Mouse (Mus musculus): Measurements from ENCODE around the gene Retreg3. TPM values are rescaled to one million over a fixed set of nuclear protein-coding genes. Genes with fewer than 3 reads are reported as not detected.

Gene Retreg3
- 54.4 TPM for polyA plus RNA-seq (2014; fragmentation: Illumina TruSeq; extraction: RNeasy Lipid Tissue Mini Kit (QIAGEN cat#74804); ENCODE audit: low read depth, low replicate concordance)

DNA sequence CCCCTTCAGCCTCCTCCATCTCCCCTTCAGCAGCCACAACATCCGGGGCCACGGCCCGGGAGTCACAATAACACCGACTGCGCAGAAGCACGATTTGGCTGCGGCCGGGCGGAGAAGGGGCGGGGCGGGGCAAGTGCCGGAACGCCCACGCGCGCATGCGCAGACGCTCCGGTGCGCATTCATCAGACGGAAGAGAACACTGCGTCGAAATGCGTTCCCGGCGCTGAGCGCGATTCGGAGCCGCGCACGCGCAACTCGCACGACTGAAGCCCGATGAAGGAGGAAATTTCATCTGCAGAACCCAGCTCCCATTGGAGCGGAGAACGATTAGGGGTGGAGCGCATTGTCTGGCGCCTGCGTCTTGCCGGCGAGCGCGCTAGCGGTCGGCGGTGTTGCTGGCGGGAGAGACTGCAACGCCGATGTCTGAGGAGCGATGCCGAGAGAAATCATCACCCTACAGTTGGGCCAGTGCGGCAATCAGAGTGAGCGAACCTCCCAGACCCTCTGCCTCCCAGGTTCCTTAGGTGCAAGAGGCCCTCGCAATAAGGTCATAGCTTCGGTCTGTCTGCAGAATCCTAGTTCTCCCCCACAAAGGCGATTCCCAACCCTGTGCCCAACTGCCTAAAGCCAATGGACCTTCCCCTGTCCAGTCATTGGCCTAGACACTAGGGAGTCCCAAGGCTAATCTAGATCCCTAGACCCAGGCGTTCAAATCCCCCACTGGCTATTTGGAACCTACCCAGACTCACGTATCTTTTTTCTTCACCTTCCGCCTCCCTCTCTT lies at the start of gene Retreg3, which contains the start of gene Tubg1:
Gene Retreg3 (minus strand): TSS at position 133 of the 784 bp plus-strand sequence.
Gene Tubg1 (plus strand): TSS at position 178 of the 784 bp plus-strand sequence.

GRCm38 (mm10) chr11:101155728-101156371 lies 36.2 kb upstream of the Retreg3 start, which contains the start of gene Tubg2:
TSS of gene Tubg2 (plus strand) at chr11:101155907.

GRCm38 (mm10) chr11:101095314-101096024 lies 24.2 kb downstream of the Retreg3 start, which contains the start of gene Psmc3ip:
TSS of gene Psmc3ip (minus strand) at chr11:101095436.

GRCm38 (mm10) chr11:101086756-101087681 lies 32.7 kb downstream of the Retreg3 start, which contains the start of gene Mlx:
TSS of gene Mlx (plus strand) at chr11:101087277.

DNA sequence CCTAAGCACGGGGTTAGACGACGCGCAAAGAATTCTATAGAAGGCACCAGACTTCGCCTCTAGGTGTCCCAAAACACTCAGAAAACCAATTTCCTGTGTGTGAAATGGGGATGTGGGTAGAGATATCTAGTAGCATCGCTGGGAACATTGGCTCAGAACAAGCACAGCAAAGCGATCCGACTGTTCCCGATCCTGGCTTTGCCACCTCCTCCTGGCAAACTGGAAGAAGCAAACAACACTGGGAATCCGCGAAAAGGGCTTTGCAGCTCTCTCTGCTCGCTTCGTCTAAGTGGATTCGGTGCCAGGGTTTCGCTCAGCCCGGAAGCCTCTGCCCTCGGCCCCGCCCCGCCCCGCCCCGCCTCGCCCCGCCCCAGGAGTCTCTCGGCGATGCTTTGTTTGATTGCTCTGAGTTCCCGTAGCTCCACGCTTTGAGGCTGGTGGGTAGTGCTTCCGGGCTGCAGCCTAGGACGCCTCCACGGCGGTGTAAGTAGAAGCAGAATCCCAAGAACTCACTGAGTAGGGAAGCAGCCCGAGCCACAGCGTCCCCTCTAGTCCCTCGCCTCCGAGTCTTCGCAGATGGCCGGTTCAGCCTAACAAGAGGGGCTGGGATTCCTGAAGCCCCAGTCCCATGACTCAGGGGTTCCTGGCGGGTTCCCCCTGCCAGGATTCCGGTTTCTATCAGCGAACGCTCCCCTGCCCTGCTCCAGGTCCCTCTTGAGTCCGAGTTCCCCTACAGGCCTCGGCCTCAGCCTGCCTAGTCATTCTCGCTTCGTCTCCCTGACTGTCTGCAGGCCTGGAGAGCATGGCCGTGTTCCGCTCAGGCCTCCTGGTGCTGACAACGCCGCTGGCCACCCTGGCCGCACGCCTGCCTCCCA lies 37.2 kb downstream of the Retreg3 start, which contains the start of gene Coasy:
Gene Coasy (plus strand): TSS at position 358 of the 875 bp plus-strand sequence.

DNA sequence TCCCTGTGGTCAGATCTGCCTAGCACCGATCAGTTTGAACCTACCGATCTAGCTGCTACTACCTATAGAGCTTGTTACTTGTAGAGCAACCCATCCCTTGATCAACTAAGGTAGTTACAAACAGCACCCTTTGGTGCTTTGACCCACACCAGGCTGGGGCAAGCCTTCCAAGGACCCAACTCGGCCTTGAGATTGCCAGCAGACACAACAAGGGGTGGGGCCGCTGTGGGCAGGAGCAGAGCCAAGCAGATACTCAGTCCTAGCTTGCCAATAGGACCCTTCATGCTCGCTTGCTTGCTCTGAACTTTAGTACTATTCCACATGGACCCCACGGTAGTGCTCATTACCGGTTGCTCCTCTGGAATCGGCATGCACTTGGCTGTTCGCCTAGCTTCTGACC lies 41.6 kb downstream of the Retreg3 start, which contains the start of gene Hsd17b1:
Gene Hsd17b1 (plus strand): TSS at position 291 of the 400 bp plus-strand sequence.

DNA sequence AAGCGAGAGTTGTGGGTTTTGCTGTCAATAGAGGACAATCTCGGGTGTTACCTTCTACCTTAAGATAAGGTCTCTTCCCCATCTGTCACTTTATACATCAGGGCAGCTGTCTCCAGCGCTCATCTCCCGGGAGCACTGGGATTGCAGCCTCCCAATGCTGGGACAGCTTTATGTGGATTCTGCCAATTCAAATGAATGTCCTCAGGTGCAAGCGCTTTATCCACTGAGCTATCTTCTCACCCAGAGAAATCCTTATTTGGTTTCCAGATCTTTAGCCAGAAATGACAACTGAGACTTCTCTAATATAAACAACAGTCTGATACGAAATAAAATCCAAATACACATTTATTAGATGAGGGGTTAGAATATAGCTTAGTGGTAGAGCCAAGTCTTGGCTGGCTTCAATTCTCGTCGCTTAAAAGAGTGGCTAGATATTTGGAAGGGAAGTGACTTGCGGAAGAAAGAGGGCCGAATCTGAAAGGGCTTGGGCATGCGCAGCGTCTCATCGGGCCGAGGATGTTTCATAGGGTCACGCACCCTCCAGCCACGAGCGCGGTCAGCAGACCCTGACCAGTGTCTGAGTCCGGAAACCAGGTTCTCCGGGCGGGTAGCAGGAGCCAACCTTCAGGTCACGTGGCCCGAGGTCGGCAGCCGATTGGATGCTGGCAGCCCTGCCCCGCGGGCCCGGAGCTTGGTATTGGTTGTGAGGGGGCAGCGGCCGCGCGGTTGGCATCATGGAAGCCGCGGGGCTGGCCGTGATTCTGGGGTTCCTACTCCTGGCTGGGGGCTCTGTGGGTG lies 50.1 kb downstream of the Retreg3 start, which contains the start of gene Naglu:
Gene Naglu (plus strand): TSS at position 622 of the 798 bp plus-strand sequence.

Other genes with a start within 250 kb of the Retreg3 start
- 28.1 TPM for gene Stat3, start 180.4 kb downstream of the Retreg3 start, polyA plus RNA-seq (2014; fragmentation: Illumina TruSeq; extraction: RNeasy Lipid Tissue Mini Kit (QIAGEN cat#74804); ENCODE audit: low read depth, low replicate concordance)
- gene Cavin1, start 149.0 kb downstream of the Retreg3 start, polyA plus RNA-seq (2014; fragmentation: Illumina TruSeq; extraction: RNeasy Lipid Tissue Mini Kit (QIAGEN cat#74804); ENCODE audit: low read depth, low replicate concordance), result 61.3 TPM
- 69.0 TPM for gene Atp6v0a1, start 110.4 kb downstream of the Retreg3 start, polyA plus RNA-seq (2014; fragmentation: Illumina TruSeq; extraction: RNeasy Lipid Tissue Mini Kit (QIAGEN cat#74804); ENCODE audit: low read depth, low replicate concordance)
- 0.47 TPM for gene Naglu, start 49.9 kb downstream of the Retreg3 start, polyA plus RNA-seq (2014; fragmentation: Illumina TruSeq; extraction: RNeasy Lipid Tissue Mini Kit (QIAGEN cat#74804); ENCODE audit: low read depth, low replicate concordance)
- gene Hsd17b1, start 41.5 kb downstream of the Retreg3 start, polyA plus RNA-seq (2014; fragmentation: Illumina TruSeq; extraction: RNeasy Lipid Tissue Mini Kit (QIAGEN cat#74804); ENCODE audit: low read depth, low replicate concordance), result not detected
- gene Coasy, start 37.3 kb downstream of the Retreg3 start, polyA plus RNA-seq (2014; fragmentation: Illumina TruSeq; extraction: RNeasy Lipid Tissue Mini Kit (QIAGEN cat#74804); ENCODE audit: low read depth, low replicate concordance), result 2.2 TPM
- gene Mlx, start 32.6 kb downstream of the Retreg3 start, polyA plus RNA-seq (2014; fragmentation: Illumina TruSeq; extraction: RNeasy Lipid Tissue Mini Kit (QIAGEN cat#74804); ENCODE audit: low read depth, low replicate concordance), result 98.1 TPM
- gene Psmc3ip, start 24.5 kb downstream of the Retreg3 start, polyA plus RNA-seq (2014; fragmentation: Illumina TruSeq; extraction: RNeasy Lipid Tissue Mini Kit (QIAGEN cat#74804); ENCODE audit: low read depth, low replicate concordance), result 0.88 TPM
- 0.98 TPM for gene Tubg1, start within 50 bp of the Retreg3 start, polyA plus RNA-seq (2014; fragmentation: Illumina TruSeq; extraction: RNeasy Lipid Tissue Mini Kit (QIAGEN cat#74804); ENCODE audit: low read depth, low replicate concordance)
- gene Tubg2, start 36.0 kb upstream of the Retreg3 start, polyA plus RNA-seq (2014; fragmentation: Illumina TruSeq; extraction: RNeasy Lipid Tissue Mini Kit (QIAGEN cat#74804); ENCODE audit: low read depth, low replicate concordance), result 0.25 TPM
- gene Cntnap1, start 50.6 kb upstream of the Retreg3 start, polyA plus RNA-seq (2014; fragmentation: Illumina TruSeq; extraction: RNeasy Lipid Tissue Mini Kit (QIAGEN cat#74804); ENCODE audit: low read depth, low replicate concordance), result 0.28 TPM
- 1.8 TPM for gene Plekhh3, start 51.5 kb upstream of the Retreg3 start, polyA plus RNA-seq (2014; fragmentation: Illumina TruSeq; extraction: RNeasy Lipid Tissue Mini Kit (QIAGEN cat#74804); ENCODE audit: low read depth, low replicate concordance)
- not detected for gene Ccr10, start 55.5 kb upstream of the Retreg3 start, polyA plus RNA-seq (2014; fragmentation: Illumina TruSeq; extraction: RNeasy Lipid Tissue Mini Kit (QIAGEN cat#74804); ENCODE audit: low read depth, low replicate concordance)
- 48.0 TPM for gene Ezh1, start 106.6 kb upstream of the Retreg3 start, polyA plus RNA-seq (2014; fragmentation: Illumina TruSeq; extraction: RNeasy Lipid Tissue Mini Kit (QIAGEN cat#74804); ENCODE audit: low read depth, low replicate concordance)
- 4.3 TPM for gene Ramp2, start 126.1 kb upstream of the Retreg3 start, polyA plus RNA-seq (2014; fragmentation: Illumina TruSeq; extraction: RNeasy Lipid Tissue Mini Kit (QIAGEN cat#74804); ENCODE audit: low read depth, low replicate concordance)
- gene Vps25, start 133.8 kb upstream of the Retreg3 start, polyA plus RNA-seq (2014; fragmentation: Illumina TruSeq; extraction: RNeasy Lipid Tissue Mini Kit (QIAGEN cat#74804); ENCODE audit: low read depth, low replicate concordance), result 81.9 TPM
- 1.0 TPM for gene Wnk4, start 140.7 kb upstream of the Retreg3 start, polyA plus RNA-seq (2014; fragmentation: Illumina TruSeq; extraction: RNeasy Lipid Tissue Mini Kit (QIAGEN cat#74804); ENCODE audit: low read depth, low replicate concordance)
- 8.1 TPM for gene Cntd1, start 159.1 kb upstream of the Retreg3 start, polyA plus RNA-seq (2014; fragmentation: Illumina TruSeq; extraction: RNeasy Lipid Tissue Mini Kit (QIAGEN cat#74804); ENCODE audit: low read depth, low replicate concordance)
- gene Coa3, start 159.2 kb upstream of the Retreg3 start, polyA plus RNA-seq (2014; fragmentation: Illumina TruSeq; extraction: RNeasy Lipid Tissue Mini Kit (QIAGEN cat#74804); ENCODE audit: low read depth, low replicate concordance), result 9.6 TPM
- gene Becn1, start 182.4 kb upstream of the Retreg3 start, polyA plus RNA-seq (2014; fragmentation: Illumina TruSeq; extraction: RNeasy Lipid Tissue Mini Kit (QIAGEN cat#74804); ENCODE audit: low read depth, low replicate concordance), result 138 TPM
- gene Psme3, start 196.3 kb upstream of the Retreg3 start, polyA plus RNA-seq (2014; fragmentation: Illumina TruSeq; extraction: RNeasy Lipid Tissue Mini Kit (QIAGEN cat#74804); ENCODE audit: low read depth, low replicate concordance), result 161 TPM
- 0.38 TPM for gene Aoc2, start 205.2 kb upstream of the Retreg3 start, polyA plus RNA-seq (2014; fragmentation: Illumina TruSeq; extraction: RNeasy Lipid Tissue Mini Kit (QIAGEN cat#74804); ENCODE audit: low read depth, low replicate concordance)
- 15.5 TPM for gene Aoc3, start 210.7 kb upstream of the Retreg3 start, polyA plus RNA-seq (2014; fragmentation: Illumina TruSeq; extraction: RNeasy Lipid Tissue Mini Kit (QIAGEN cat#74804); ENCODE audit: low read depth, low replicate concordance)
- gene G6pc, start 247.7 kb upstream of the Retreg3 start, polyA plus RNA-seq (2014; fragmentation: Illumina TruSeq; extraction: RNeasy Lipid Tissue Mini Kit (QIAGEN cat#74804); ENCODE audit: low read depth, low replicate concordance), result not detected